Mouse (Mus musculus) limb, embryonic 11.5 days (tissue): ENCODE measurements around the gene Tecpr2. TPM values are rescaled to one million over a fixed set of nuclear protein-coding genes. Genes with fewer than 3 reads are reported as not detected.

Source experiments
- ATAC-seq: fragments of 200-750 bp; cut with Nextera tagmentation; 2 replicates; pipeline ENCODE4 v1.8.0; 2017; ENCODE audit warnings: low read depth; ENCODE audit not compliant: insufficient number of reproducible peaks, low FRiP score, low TSS enrichment
- DNase-seq: peaks from one replicate; pipeline ENCODE4 v3.0.0-alpha.2; 2015; ENCODE audit warnings: low spot score
- H3K27ac ChIP-seq: fragments of 300-500 bp; sonication (generic); replicated peaks from 2 replicates; pipeline ENCODE4 v1.5.1; 2014; ENCODE audit warnings: low read depth, mild to moderate bottlenecking, low read length
- H3K27me3 ChIP-seq: fragments of 300-500 bp; sonication (generic); 2 replicates; pipeline ENCODE4 v1.6.1; 2014; ENCODE audit warnings: mild to moderate bottlenecking, low read length, mixed read lengths; ENCODE audit not compliant: control insufficient read depth, insufficient read depth
- H3K36me3 ChIP-seq: fragments of 300-500 bp; sonication (generic); 2 replicates; pipeline ENCODE4 v1.6.1; 2014; ENCODE audit warnings: mild to moderate bottlenecking, low read length, moderate library complexity, mixed read lengths; ENCODE audit not compliant: control insufficient read depth, insufficient read depth
- H3K4me1 ChIP-seq: fragments of 300-500 bp; sonication (generic); 2 replicates; pipeline ENCODE4 v1.6.1; 2014; ENCODE audit warnings: low read length, mixed read lengths; ENCODE audit not compliant: control insufficient read depth, insufficient read depth
- H3K4me2 ChIP-seq: fragments of 300-500 bp; sonication (generic); 2 replicates; pipeline ENCODE4 v1.6.1; 2014; ENCODE audit warnings: low read depth, mild to moderate bottlenecking, moderate library complexity; ENCODE audit not compliant: severe bottlenecking
- H3K4me3 ChIP-seq: fragments of 300-500 bp; sonication (generic); 2 replicates; pipeline ENCODE4 v1.5.1; 2014; ENCODE audit warnings: low read depth, low read length
- H3K9ac ChIP-seq: fragments of 300-500 bp; sonication (generic); 2 replicates; pipeline ENCODE4 v1.6.1; 2014; ENCODE audit warnings: mild to moderate bottlenecking, low read length
- H3K9me3 ChIP-seq: fragments of 300-500 bp; sonication (generic); 2 replicates; pipeline ENCODE4 v1.6.1; 2016; ENCODE audit warnings: low read length; ENCODE audit not compliant: control insufficient read depth
- WGBS: fragments of 180-500 bp; shearing (Covaris S2); extraction: QIAGEN DNeasy Blood & Tissue Kit; methylation state at CpG from one replicate; pipeline ENCODE4 v1.1.7; 2014; 5-methylcytosine and 5-hydroxymethylcytosine counted together
- polyA plus RNA-seq: library from polyadenylated mRNA; unstranded; fragments of >200 nt; fragmentation: Nextera tagmentation; extraction: Ambion mirVana; gene quantifications from 2 replicates; pipeline ENCODE4 v1.2.1, GENCODE M21; 2014

Tecpr2 gene
- polyA plus RNA-seq, 1 experiment from 2014 or later, result 4.2 TPM

GRCm38 (mm10) chr12:110954351-110954991, 65.4 kb downstream of the Tecpr2 start:
- WGBS, result 71% methylated on average over 4 of the region's 4 CpGs
- H3K4me1 ChIP-seq, result no peaks in the 10 kb centered on the region
- H3K36me3 ChIP-seq, result no peaks in the 10 kb centered on the region
- no peak overlapping the region for H3K4me3 ChIP-seq
- DNase-seq, result no peak
- no peaks in the 10 kb centered on the region for H3K27me3 ChIP-seq
- H3K27ac ChIP-seq, result no peak overlapping the region
- no peaks in the 10 kb centered on the region for H3K9me3 ChIP-seq
- no peak for ATAC-seq
- no peak overlapping the region for H3K9ac ChIP-seq
- H3K4me2 ChIP-seq, result no peak overlapping the region

GRCm38 (mm10) chr12:110961973-110962372, 72.9 kb downstream of the Tecpr2 start:
- H3K27ac ChIP-seq, result no peak overlapping the region
- DNase-seq (no peak), ATAC-seq (no peak)
- H3K9ac ChIP-seq, result no peak overlapping the region
- 89% methylated on average over 2 of the region's 2 CpGs for WGBS
- H3K27me3 ChIP-seq, result no peaks in the 10 kb centered on the region
- H3K4me3 ChIP-seq, result no peak overlapping the region
- H3K4me1 ChIP-seq, result no peaks in the 10 kb centered on the region
- no peaks in the 10 kb centered on the region for H3K36me3 ChIP-seq
- no peaks in the 10 kb centered on the region for H3K9me3 ChIP-seq
- H3K4me2 ChIP-seq, result no peak overlapping the region

DNA sequence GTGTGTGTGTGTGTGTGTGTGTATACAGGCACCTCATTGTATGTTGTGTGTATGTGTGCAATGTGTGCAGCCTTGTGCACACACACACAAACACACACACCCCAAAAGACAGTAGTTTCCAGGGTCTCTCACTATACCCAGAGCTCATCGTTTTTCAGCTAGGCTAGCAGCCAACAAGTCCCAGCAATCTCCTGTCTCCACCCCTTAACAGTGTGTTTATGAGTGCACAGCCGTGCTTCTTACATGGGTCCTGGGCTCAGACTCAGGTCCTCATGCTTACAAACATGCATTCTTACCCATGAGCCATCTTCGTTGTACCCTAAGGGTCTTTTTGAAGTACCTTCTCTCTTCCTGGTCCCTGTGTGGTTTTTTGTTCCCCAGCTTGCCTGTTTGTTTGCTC, 76.4 kb downstream of the Tecpr2 start:
- Histone ChIP-seq H3K9ac (no peak overlapping the region), H3K27me3 (no peaks in the 10 kb centered on the region), H3K27ac (no peak overlapping the region), H3K4me2 (no peak overlapping the region), H3K4me1 (no peaks in the 10 kb centered on the region), H3K9me3 (no peaks in the 10 kb centered on the region), H3K36me3 (0 out of 2 replicates have a peak, but pooled peaks cover 5% of the 10 kb centered on the region), H3K4me3 (no peak overlapping the region)
- no peak for ATAC-seq
- WGBS, result 77% methylated on average over 3 of the region's 3 CpGs
- DNase-seq, result no peak

DNA sequence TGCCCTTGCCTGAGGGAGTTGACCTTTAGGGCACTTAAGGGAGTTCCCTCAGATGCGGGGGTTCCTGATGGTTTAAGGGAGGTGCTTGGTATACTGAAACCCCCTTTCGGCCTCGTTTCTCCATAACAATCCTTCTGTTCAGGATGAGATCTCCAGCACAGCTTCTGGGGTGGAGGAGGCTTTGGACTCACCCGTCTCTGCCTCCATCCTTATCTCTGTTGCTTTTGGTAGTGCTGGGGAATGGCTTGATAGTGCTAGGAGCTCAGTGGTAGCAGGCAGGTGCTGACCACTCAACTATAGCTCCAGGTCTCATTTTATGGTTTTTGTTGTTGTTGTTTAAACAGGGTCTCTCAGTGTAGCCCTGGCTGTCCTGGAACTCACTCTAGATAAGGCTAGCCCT, 77.0 kb downstream of the Tecpr2 start:
- Histone ChIP-seq H3K27me3 (no peaks in the 10 kb centered on the region), H3K9me3 (no peaks in the 10 kb centered on the region), H3K4me2 (no peak overlapping the region), H3K9ac (no peak overlapping the region), H3K36me3 (0 out of 2 replicates have a peak, but pooled peaks cover 5% of the 10 kb centered on the region), H3K27ac (no peak overlapping the region), H3K4me3 (no peak overlapping the region), H3K4me1 (no peaks in the 10 kb centered on the region)
- DNase-seq, result no peak
- no peak for ATAC-seq
- WGBS, result 83% methylated on average over 4 of the region's 4 CpGs

DNA sequence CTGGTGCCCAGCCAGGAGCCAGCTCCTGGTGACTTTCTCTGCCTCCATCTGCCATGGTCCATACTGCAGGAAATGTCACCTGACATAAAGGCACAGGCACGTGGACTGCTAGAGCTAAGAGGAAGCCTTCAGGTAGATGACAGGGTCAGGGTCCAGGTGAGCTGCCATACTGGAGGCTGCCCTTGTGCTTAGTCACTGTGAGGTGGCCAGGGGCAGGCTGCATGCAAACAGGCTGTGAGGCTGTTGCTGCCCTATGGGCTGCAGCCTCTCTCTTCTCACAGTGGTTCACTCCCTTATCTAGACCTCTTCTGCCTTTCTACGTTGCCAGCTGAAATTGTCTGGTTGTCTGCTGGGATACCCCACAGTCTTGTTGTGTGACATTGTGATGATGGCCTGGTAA, 78.1 kb downstream of the Tecpr2 start:
- H3K4me1 ChIP-seq, result no peaks in the 10 kb centered on the region
- DNase-seq (no peak), ATAC-seq (no peak)
- H3K27me3 ChIP-seq, result no peaks in the 10 kb centered on the region
- no peak overlapping the region for H3K9ac ChIP-seq
- H3K27ac ChIP-seq, result no peak overlapping the region
- H3K36me3 ChIP-seq, result 0 out of 2 replicates have a peak, but pooled peaks cover 5% of the 10 kb centered on the region
- 89% methylated on average over 2 of the region's 2 CpGs for WGBS
- no peak overlapping the region for H3K4me3 ChIP-seq
- H3K9me3 ChIP-seq, result no peaks in the 10 kb centered on the region
- no peak overlapping the region for H3K4me2 ChIP-seq

GRCm38 (mm10) chr12:110970408-110970807, 81.3 kb downstream of the Tecpr2 start:
- Histone ChIP-seq H3K27me3 (no peaks in the 10 kb centered on the region), H3K4me2 (no peak overlapping the region), H3K27ac (no peak overlapping the region), H3K9ac (no peak overlapping the region), H3K4me1 (no peaks in the 10 kb centered on the region), H3K36me3 (peaks cover 19% of the 10 kb centered on the region), H3K4me3 (no peak overlapping the region), H3K9me3 (no peaks in the 10 kb centered on the region)
- WGBS, result 96% methylated on average over 5 of the region's 5 CpGs
- ATAC-seq, result no peak
- DNase-seq, result no peak

GRCm38 (mm10) chr12:110971972-110972371, 82.9 kb downstream of the Tecpr2 start:
- no peak overlapping the region for H3K27ac ChIP-seq
- H3K36me3 ChIP-seq, result peaks cover 23% of the 10 kb centered on the region
- H3K4me2 ChIP-seq, result no peak overlapping the region
- no peaks in the 10 kb centered on the region for H3K9me3 ChIP-seq
- no peak overlapping the region for H3K4me3 ChIP-seq
- DNase-seq (no peak), ATAC-seq (no peak)
- no peaks in the 10 kb centered on the region for H3K27me3 ChIP-seq
- 90% methylated on average over 5 of the region's 5 CpGs for WGBS
- H3K4me1 ChIP-seq, result no peaks in the 10 kb centered on the region
- H3K9ac ChIP-seq, result no peak overlapping the region

DNA sequence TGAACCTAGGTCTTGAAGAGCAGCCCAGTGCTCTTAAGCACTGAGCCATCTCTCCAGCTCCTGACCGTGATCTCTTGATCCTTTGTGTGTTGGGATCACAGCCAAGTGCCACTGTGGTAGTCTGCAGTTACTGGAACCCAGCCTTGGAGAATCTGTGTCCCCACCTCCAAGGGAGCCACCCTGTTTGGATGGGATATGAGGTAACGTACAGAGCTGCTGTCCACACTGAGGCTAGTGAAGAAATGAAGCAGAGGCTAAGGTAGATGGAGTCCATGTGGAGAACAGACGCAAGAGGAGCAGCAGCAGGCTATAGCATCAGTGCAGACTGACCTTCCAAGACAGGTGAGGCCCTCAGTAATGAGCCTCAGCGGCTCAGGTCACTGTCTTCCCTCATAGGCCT, 84.8 kb downstream of the Tecpr2 start:
- H3K27ac ChIP-seq, result no peak overlapping the region
- no peak overlapping the region for H3K4me2 ChIP-seq
- no peak for DNase-seq
- 0 out of 2 replicates have a peak, but pooled peaks cover 2% of the 10 kb centered on the region for H3K4me1 ChIP-seq
- peaks cover 21% of the 10 kb centered on the region for H3K36me3 ChIP-seq
- no peak overlapping the region for H3K4me3 ChIP-seq
- no peaks in the 10 kb centered on the region for H3K9me3 ChIP-seq
- ATAC-seq, result no peak
- H3K27me3 ChIP-seq, result no peaks in the 10 kb centered on the region
- WGBS, result 88% methylated on average over 4 of the region's 4 CpGs
- no peak overlapping the region for H3K9ac ChIP-seq

GRCm38 (mm10) chr12:110974295-110974694, 85.2 kb downstream of the Tecpr2 start:
- H3K36me3 ChIP-seq, result peaks cover 21% of the 10 kb centered on the region

More at GRCm38 (mm10) chr12:110974295-110974694, 85.2 kb downstream of the Tecpr2 start:
- H3K27me3 ChIP-seq, result no peaks in the 10 kb centered on the region
- 90% methylated on average over 7 of the region's 7 CpGs for WGBS
- no peak overlapping the region for H3K4me2 ChIP-seq
- no peaks in the 10 kb centered on the region for H3K9me3 ChIP-seq
- H3K9ac ChIP-seq, result no peak overlapping the region
- H3K4me1 ChIP-seq, result 0 out of 2 replicates have a peak, but pooled peaks cover 2% of the 10 kb centered on the region
- DNase-seq, result no peak
- H3K27ac ChIP-seq, result no peak overlapping the region
- ATAC-seq, result no peak
- no peak overlapping the region for H3K4me3 ChIP-seq
